Mouse (Mus musculus) neural tube, embryonic 10.5 days (tissue): ENCODE measurements at regions not wholly inside any gene's neighbourhood (a gene's known extent, or its start where the extent isn't known, plus 50 kb on each side); places are given as distances from the start of the nearest gene placed in this dataset.

Source experiments
- DNase-seq: peaks from one replicate; pipeline ENCODE4 v3.0.0-alpha.2; 2017; ENCODE audit warnings: low spot score; ENCODE audit errors: extremely low spot score

DNA sequence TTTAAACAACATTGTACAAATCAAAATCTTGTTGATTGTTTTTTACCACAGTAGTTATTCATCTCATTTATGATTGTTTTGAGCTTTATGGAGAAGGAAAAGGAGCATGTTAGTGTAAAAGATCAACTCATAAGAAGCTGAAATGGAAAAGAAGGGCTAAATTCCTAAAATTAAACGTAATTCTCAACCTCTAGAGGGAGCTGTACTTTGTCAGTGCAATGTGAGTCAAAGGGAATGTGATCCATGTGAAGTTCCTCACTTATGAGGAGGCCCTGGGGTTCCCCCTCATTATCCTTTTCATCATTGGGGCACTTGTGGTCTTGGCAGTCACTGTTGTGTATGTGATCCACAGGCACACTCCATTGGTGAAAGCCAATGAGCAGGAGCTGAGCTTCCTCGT, 54.0 kb upstream of the Vmn2r7 start:
- no peak for DNase-seq

DNA sequence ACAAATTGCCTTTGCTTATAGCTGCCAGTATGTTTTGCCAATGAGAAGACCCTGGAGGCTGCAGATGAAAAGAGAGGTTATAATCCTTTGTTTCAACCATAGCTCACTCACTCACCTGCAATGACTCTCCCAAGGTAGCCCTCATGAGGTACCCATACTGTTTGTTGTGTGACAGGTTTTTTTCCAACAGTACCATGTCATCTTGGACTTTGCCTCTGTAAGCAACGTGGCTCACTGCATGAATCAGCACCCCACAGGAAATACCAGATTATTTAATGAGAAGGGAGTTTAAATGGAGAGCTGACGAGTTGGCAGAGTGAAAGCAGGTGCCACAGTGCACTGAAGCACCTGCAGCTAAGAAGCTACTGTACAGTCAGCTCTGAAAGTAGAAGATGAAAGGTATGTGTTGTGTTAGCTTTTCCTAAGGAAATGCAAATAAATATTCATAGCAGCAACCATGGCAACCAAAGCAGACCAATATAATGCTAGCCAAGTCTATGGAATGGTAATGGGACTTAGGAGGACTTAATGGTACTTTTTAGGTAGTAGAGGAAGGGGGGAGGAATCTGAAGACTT, 56.8 kb upstream of the Vmn2r7 start:
- DNase-seq: no peak

- no peak for DNase-seq
Measured at GRCm38 (mm10) chr3:64949307-64949706, 104.7 kb upstream of the Vmn2r7 start.

GRCm38 (mm10) chr3:64964667-64965415, 120.3 kb upstream of the Vmn2r7 start:
- no peak for DNase-seq

DNA sequence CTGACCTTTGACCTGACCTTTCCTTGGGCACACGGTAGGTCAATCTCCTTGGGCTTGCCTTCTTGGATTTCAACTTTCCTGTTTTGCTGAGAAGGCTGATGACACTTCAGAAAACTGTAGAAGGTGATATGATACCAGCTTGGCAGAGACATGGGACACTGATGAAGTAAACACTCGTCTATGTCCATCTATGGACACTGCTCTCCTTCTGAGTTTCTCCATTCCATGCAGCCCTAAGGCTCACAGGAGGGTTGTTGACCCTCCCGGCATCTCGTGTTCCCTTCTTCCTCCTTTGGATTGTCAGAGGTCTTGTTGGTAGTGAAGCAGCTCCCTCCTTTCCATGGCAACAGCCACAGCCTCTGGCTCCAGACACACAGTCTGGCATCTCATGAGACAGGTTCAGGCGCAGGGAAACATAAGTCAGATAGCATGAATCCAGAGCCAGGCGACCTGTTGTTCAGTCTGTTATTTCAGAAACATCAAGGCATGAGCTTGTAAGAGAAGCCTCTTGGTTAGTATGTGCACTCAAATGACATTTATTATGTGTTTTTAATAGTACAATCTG, 120.9 kb upstream of the Vmn2r7 start:
- DNase-seq: no peak

DNA sequence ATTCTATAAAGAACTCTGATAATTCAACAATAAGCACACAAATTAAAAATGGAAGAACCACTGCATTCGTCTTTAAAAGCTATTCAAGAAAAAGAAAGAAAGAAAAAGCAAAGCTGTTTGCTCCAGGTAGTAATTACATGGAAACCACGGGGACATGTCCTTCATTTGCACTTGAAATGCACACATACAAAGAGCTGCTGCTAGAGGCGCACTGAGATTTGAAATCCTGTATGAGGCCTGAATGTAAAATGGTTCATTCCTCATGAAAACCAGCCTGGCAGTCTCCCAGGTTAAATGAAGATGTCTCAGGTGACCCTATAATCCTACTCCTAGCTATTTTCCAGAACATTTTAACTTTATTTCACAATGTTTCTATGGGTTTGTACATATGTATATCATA, 123.7 kb upstream of the Vmn2r7 start:
- no peak for DNase-seq

DNA sequence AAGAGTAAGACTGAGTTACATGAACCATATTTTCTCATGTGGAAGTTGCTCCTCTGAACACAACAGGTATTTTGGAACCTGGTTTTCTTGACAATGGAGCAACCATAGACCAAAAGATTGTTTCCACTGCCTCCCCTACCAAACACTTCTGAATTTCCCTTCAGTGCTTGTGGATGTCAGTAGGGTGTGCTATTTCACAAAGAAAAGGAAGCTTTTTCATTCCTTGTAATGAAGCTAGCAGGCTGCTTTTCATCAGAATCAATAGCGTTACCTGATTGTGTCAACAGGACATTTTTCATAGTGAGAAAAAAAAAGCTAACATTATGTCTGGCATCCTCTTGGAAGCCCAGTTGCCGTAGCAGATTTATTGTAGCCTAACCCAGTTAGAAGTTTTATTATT, 124.8 kb upstream of the Kcnab1 start:
- no peak for DNase-seq

- no peak for DNase-seq
Measured at GRCm38 (mm10) chr3:64987665-64988064, 121.5 kb upstream of the Kcnab1 start.

DNA sequence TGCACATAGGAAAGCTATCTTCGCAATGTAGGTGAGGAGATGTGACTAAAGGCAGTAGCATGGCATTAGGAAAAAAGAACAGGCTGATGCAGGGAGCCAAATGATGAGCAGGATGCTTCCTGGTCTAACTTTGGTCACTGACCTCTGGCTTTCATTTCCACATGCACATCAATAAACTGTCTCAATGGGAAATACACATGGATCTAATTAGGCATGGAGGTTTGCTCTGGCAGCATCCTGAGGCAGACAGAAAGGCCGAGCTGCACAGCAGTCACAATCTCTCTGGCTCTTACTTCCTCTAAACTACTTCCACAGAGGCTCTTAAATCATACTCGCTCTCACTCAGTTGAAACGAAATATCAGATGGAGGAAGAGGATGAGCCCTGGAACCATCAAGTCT, 112.7 kb upstream of the Kcnab1 start:
- DNase-seq: peak; percentile 20

DNA sequence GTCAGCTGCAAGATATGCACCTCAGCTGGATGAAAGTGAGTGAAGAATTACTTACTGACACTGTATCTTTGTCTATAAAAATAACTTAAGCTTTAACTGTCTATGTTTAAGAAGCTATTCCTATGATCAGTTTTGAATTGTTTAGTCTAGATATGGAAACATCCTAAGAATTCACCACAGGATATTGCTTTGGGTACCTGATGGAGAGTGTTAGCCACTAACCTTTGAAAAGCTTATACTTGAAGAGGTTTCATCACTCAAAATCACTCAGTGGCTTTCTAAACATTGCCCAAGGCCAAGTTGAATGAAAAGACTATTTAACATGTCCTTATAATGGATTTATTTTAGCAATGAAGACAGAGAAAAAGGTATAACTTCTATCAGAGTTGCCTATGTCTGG, 111.6 kb upstream of the Kcnab1 start:
- no peak for DNase-seq

DNA sequence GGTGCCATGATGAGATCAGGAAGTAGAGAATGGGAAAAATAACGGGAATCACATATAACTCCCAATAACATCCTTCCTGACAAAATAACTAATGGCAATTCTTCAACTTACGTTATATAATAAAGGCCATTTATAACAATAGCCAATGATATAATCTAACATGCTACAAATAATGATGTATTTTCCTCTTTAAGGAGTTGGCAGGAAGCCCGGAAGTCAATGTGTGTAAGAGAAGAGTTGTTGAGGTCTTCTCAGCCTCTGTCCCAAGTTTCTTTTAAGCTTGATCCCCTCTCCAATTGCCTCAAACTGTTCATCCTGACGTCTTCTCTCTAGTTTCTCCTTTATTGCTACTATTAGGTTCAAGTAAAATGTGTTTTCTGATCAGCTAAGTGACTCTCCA, 108.1 kb upstream of the Kcnab1 start:
- DNase-seq: no peak

DNA sequence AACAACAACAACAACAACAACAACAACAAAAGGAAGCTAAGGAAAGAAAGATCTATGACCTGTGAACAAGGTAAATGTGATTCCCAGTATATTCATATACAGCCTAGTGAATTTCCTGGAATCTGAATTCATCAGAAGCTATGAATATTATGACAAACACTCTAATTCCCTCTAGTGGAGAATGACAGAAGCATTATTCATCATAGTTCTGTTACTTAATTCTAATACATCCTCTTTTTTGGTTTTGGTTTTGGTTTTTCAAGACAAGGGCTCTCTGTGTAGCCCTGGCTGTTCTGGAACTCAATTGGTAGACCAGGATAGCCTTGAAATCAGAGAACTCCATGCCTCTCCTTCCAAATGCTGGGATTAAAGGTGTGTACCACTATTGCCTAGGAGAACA, 106.6 kb upstream of the Kcnab1 start:
- DNase-seq: no peak

DNA sequence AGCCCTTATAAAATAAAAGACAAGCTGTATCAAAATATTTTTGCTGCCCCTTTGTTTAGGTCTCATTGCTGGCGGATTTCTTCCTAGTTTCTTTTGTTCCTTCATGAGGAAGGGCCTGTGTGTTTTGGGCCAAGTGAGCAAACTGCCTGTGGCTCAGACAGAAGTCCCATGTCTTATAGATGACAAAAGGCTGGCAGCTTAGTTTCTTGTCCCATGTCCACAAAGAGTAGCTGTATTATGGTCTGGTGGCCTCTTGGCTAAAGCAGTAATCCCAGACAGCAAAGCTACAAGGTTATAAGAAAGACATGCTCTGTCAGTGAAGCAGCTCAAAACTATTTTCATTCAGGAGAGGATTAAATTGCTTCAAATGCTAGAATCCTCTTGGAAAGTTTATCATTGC, 103.1 kb upstream of the Kcnab1 start:
- no peak for DNase-seq

GRCm38 (mm10) chr3:65006565-65006964, 102.6 kb upstream of the Kcnab1 start:
- DNase-seq: no peak

DNA sequence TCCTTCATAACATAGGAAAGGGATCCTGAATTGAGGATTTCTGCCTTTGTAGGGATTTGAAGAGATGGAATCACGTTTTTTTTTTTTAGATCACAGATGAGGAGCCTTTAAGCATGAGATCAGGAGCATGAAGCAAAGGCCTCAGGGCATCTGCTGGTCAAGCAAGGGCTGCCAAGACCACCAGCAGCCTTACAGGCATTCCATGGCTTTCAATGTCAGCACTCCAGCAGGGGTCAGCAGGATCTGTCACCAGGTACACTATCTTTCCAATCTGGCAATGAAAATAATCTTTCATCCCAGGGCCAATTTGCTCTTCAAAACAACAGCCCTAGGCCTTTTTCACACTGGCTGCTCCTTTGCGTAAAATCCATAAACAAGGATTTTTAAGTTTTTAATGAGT, 85.3 kb upstream of the Kcnab1 start:
- DNase-seq: no peak

DNA sequence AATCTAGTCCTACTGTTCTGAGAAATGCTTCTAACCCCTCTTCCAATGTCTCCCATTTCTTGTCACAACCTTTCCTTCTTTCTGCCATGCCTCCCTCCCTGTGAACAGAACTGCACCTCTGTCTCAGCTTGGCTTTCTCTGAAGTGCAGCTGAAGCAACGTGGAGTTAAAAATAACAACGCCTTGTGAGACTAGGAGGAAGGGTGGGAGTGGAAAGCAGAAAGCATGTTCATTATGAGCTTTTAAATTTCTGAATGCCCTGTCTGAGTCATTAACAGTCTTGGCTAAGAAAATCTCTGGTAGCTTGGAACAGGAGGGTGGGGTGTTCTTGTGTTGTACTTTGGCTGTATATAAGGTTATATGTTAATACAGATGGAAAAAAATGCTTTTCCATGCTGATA, 71.6 kb upstream of the Kcnab1 start:
- DNase-seq: no peak

DNA sequence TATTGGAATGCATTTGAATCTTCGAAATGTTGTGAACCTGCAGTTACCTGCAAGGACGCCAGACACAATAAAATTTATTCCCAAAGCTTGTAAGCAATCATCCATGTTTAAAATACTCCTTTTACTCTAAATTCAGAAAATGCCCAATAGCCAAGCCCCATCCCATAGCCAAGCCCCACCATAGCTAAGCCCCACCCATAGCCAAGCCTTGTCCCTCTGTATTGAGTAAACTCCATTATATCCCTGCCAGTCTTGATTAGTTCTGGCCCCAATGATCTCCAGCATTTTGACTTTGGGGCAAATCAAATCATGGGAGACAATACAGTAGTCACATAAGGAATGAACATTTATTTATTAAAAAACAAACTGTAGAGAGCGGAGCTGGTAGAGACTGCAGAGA, 61.3 kb upstream of the Kcnab1 start:
- no peak for DNase-seq

DNA sequence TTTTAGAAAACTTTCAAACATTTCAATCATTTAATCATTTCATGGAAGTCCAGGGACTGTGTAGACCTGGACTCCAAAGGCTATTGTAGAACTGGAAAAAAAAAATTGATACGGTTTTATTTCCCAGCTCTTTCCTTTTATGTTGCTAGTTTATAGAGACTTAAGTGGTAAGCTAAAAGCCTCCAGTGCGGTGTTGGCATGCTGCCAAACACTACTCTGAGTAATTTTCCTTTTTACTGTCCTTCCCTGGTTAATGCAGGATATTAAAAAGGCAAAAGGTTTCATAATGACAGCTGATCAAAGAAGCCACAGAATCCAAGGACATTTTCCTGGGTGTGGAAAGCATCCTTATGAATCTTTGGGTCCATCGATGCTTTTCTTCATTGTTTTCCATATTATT, 53.8 kb upstream of the Kcnab1 start:
- no peak for DNase-seq
